Mouse (Mus musculus): ENCODE data around the gene Duoxa1. TPM values are rescaled to one million over a fixed set of nuclear protein-coding genes. Genes with fewer than 3 reads are reported as not detected.

Gene Duoxa1
- total and polyA plus RNA-seq, 3 experiments, result not detected

GRCm38 (mm10) chr2:122302574-122303241 is 10.8 kb downstream of the Duoxa1 start:
- H3K4me3 ChIP-seq (ENCODE audit: control insufficient read depth in 1 of 2, insufficient read depth in 1 of 2, low read depth in 2 of 2, low read length in 2 of 2), result no peak overlapping the region
- H3K9me3 ChIP-seq (replicated peaks; ENCODE audit: insufficient read depth, low read length), result no peaks in the 10 kb centered on the region
- no peaks in the 10 kb centered on the region for H3K4me1 ChIP-seq (ENCODE audit: control insufficient read depth in 1 of 2, insufficient read depth in 2 of 2, low read length in 2 of 2)
- H3K79me2 ChIP-seq (ENCODE audit: control insufficient read depth, insufficient read depth, low read length, poor library complexity), result no peaks in the 10 kb centered on the region
- no peak overlapping the region for H3K9ac ChIP-seq (ENCODE audit: control insufficient read depth, low read depth, low read length, poor library complexity, severe bottlenecking)
- peak; percentile 88 for DNase-seq (ENCODE audit: low read depth, low spot score)
- H3K36me3 ChIP-seq (ENCODE audit: control insufficient read depth in 1 of 2, insufficient read depth in 2 of 2, low read length in 2 of 2), result no peaks in the 10 kb centered on the region
- no peak overlapping the region for H3K27ac ChIP-seq (ENCODE audit: control insufficient read depth, low read depth, low read length)
- TF ChIP-seq ZC3H11A (IDR thresholded peaks at IDR 0.05; ENCODE audit: low read depth, low read length), result peak; percentile 84
- peak; percentile 38; the same call in 1 of the 2 replicates for TF ChIP-seq SIN3A (IDR thresholded peaks at IDR 0.05; ENCODE audit: low read length)
- TF ChIP-seq HCFC1 (IDR thresholded peaks at IDR 0.05; ENCODE audit: low read depth, low read length), result no peak
- peak; percentile 79 for TF ChIP-seq RAD21 (IDR thresholded peaks at IDR 0.05; ENCODE audit: low read depth, low read length)
- TF ChIP-seq ZKSCAN1 (IDR thresholded peaks at IDR 0.05; ENCODE audit: low read depth, low read length), result peak; percentile 72; the same call in 1 of the 2 replicates
- TF ChIP-seq MAX (IDR thresholded peaks at IDR 0.05; ENCODE audit: low read length), result peak; percentile 45; the same call in 1 of the 2 replicates
- TF ChIP-seq ELF1 (IDR thresholded peaks at IDR 0.05; ENCODE audit: low read depth, low read length), result peak; percentile 44; the same call in 1 of the 2 replicates
- 0 out of 2 replicates have a peak, but pooled peaks have one; percentile 31 for TF ChIP-seq MAZ (IDR thresholded peaks at IDR 0.05; ENCODE audit: low read depth, low read length)
- TF ChIP-seq CTCF (IDR thresholded peaks at IDR 0.05 in 2 of 3, conservative IDR thresholded peaks at IDR 0.05 in 1 of 3; ENCODE audit: control insufficient read depth in 1 of 3, insufficient read depth in 1 of 3, low read depth in 2 of 3, low read length in 3 of 3, poor library complexity in 1 of 3, severe bottlenecking in 1 of 3), result peak; percentile 74 to 92 (median 81)
- TF ChIP-seq SMC3 (IDR thresholded peaks at IDR 0.05; ENCODE audit: low read depth, low read length), result peak; percentile 91
- TF ChIP-seq MXI1 (IDR thresholded peaks at IDR 0.05; ENCODE audit: low read depth, low read length), result peak; percentile 65
- no peak for TF ChIP-seq ZNF384 (IDR thresholded peaks at IDR 0.05; ENCODE audit: low read depth, low read length)
- no peak for TF ChIP-seq NELFE (IDR thresholded peaks at IDR 0.05; ENCODE audit: low read depth, low read length)
- peak; percentile 78 for TF ChIP-seq MYC (IDR thresholded peaks at IDR 0.05; ENCODE audit: low read depth, low read length)
- peaks cover 0 to 3% of the 10 kb centered on the region in 2 experiments; a peak in 2 of 4 replicates for H3K27me3 ChIP-seq (ENCODE audit: control insufficient read depth in 1 of 2, insufficient read depth in 2 of 2, low read length in 2 of 2)

DNA sequence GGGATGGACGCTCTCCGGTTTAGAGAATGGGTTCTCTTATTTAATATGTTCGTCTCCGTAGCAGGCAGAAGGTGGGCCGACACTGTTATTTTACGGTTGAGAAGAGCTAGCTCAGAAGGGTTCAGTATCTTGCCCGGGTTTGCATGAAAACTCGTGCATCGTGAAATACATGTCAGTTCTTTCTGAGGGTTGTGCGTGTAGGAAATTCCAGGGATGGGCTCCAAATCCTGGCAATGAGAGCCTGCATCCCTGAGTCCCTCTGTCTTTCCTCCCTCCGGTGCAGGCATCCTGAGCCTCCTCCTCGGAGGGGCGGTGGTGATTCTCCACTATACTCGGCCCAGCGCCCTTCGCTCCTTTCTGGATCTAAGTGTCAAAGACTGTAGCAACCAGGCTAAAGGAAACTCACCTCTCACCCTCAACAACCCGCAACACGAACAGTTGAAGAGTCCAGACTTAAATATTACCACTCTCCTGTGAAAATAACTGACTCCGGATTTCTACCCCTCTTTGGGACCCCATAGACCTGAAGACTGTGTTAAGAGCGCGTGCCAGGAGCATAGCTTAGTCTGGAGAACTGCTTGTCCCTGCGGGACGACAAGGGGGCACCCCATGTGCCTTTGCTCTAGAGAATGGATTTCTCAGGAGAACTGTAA is 11.5 kb downstream of the Duoxa1 start:
- no peak for DNase-seq (ENCODE audit: low read depth, low spot score)
- Histone ChIP-seq H3K9ac (ENCODE audit: control insufficient read depth, low read depth, low read length, poor library complexity, severe bottlenecking) (no peak overlapping the region), H3K79me2 (ENCODE audit: control insufficient read depth, insufficient read depth, low read length, poor library complexity) (no peaks in the 10 kb centered on the region), H3K36me3 (ENCODE audit: control insufficient read depth in 1 of 2, insufficient read depth in 2 of 2, low read length in 2 of 2) (no peaks in the 10 kb centered on the region), H3K9me3 (replicated peaks; ENCODE audit: insufficient read depth, low read length) (no peaks in the 10 kb centered on the region), H3K27ac (ENCODE audit: control insufficient read depth, low read depth, low read length) (no peak overlapping the region), H3K4me3 (ENCODE audit: control insufficient read depth in 1 of 2, insufficient read depth in 1 of 2, low read depth in 2 of 2, low read length in 2 of 2) (no peak overlapping the region), H3K4me1 (ENCODE audit: control insufficient read depth in 1 of 2, insufficient read depth in 2 of 2, low read length in 2 of 2) (no peaks in the 10 kb centered on the region), H3K27me3 (ENCODE audit: control insufficient read depth in 1 of 2, insufficient read depth in 2 of 2, low read length in 2 of 2) (no peaks in the 10 kb centered on the region; a peak in 2 of 4 replicates)
- TF ChIP-seq BHLHE40 (IDR thresholded peaks at IDR 0.05; ENCODE audit: borderline replicate concordance, low read depth, low read length), result no peak
- no peak for TF ChIP-seq MAZ (IDR thresholded peaks at IDR 0.05; ENCODE audit: low read depth, low read length)

Measured in MEL (cell line).